Comparison of ENCODE assay signal across 17 mouse cellular contexts in the genomic region with DNA sequence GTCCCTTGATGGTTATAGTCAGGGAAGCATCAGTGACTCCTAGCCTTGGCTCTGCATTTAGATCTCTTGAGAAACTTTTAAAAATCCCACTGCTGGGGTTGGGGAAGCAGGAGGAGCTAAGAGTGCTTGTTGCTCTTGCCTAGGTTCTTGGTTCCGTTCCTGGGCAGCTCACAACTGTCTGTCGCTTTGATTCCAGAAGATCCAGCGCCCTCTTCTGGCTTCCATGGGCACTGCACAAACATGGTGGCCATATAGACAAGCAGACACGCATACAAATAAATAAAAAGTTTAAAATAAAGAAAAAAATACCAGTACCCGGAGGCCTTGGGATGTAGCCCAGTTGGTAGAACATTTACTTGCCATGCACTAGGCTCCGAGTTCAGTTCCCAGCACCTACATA. TPM values are rescaled to one million over a fixed set of nuclear protein-coding genes. Genes with fewer than 3 reads are reported as not detected.
DNase-seq lines count a peak whose midpoint lies in the region; ATAC-seq and TF ChIP-seq lines count a peak whose summit lies in the region.
"Had no signal": no experiment of that assay in that cellular context is flagged by ENCODE, and none has a peak within 500 bp of the region (broad histone marks: within the 10 kb centered on the region; RNA-seq: fewer than 3 reads in every experiment).

No protein-coding gene starts in this region.

- H3K4me2 ChIP-seq in liver, embryonic 13.5 days: no peak overlapping the region
- H3K4me2 ChIP-seq: forebrain, embryonic 13.5 days; hindbrain, embryonic 14.5 days; limb, embryonic 12.5 days; midbrain, embryonic 13.5 days had no signal

- H3K4me3 ChIP-seq in layer of hippocampus, adult 2 months: no peak overlapping the region
- no peak overlapping the region for H3K4me3 ChIP-seq in liver, embryonic 13.5 days (replicated peaks)
- H3K4me3 ChIP-seq: forebrain, embryonic 13.5 days; left cerebral cortex, adult 2 months; limb, embryonic 12.5 days; midbrain, embryonic 13.5 days had no signal

- peaks cover 56% of the 10 kb centered on the region for H3K36me3 ChIP-seq in liver, embryonic 13.5 days

- no peak overlapping the region for H3K9ac ChIP-seq in liver, embryonic 13.5 days
- H3K9ac ChIP-seq: forebrain, embryonic 13.5 days; hindbrain, embryonic 14.5 days; limb, embryonic 12.5 days; midbrain, embryonic 13.5 days had no signal

- peak; percentile 35 for TF ChIP-seq CTCF in layer of hippocampus, adult 2 months (conservative IDR thresholded peaks at IDR 0.05)

- peak; percentile 16; the same call in 1 of the 2 replicates for ATAC-seq in liver, embryonic 13.5 days (ENCODE audit: low read depth)
- no peak for ATAC-seq in megakaryocyte-erythroid progenitor cell, adult 5-6 weeks (replicated peaks; ENCODE audit: low FRiP score, low TSS enrichment, poor library complexity, severe bottlenecking)
- ATAC-seq: forebrain, embryonic 13.5 days; midbrain, embryonic 13.5 days had no signal

- no peak for DNase-seq in layer of hippocampus, adult 2 months (ENCODE audit: low spot score in 2 of 2)
- DNase-seq in layer of hippocampus, postnatal 36 days: no peak
- peak; percentile 69 for DNase-seq in 416B (ENCODE audit: low read depth)
- DNase-seq in CD4-positive helper T cell, adult 2 months (ENCODE audit: low read depth, low spot score): peak; percentile 30
- no peak for DNase-seq in liver, embryonic 13.5 days
- DNase-seq in spleen, adult 12 weeks (ENCODE audit: low spot score): no peak
- DNase-seq: adrenal gland, adult 8-10 months; cerebellum, adult 9-10 months; right cerebral cortex, postnatal 14 days; thymus, adult 2 months had no signal

- H3K4me1 ChIP-seq in liver, embryonic 13.5 days (replicated peaks): no peaks in the 10 kb centered on the region; the same call in 1 of the 2 replicates

- H3K27ac ChIP-seq in layer of hippocampus, adult 2 months: no peak overlapping the region
- no peak overlapping the region for H3K27ac ChIP-seq in liver, embryonic 13.5 days
- H3K27ac ChIP-seq: forebrain, embryonic 13.5 days; hindbrain, embryonic 14.5 days; left cerebral cortex, adult 2 months; limb, embryonic 12.5 days had no signal

- H3K9me3 ChIP-seq in liver, embryonic 13.5 days (replicated peaks): no peaks in the 10 kb centered on the region
- H3K9me3 ChIP-seq: forebrain, embryonic 13.5 days; limb, embryonic 12.5 days; midbrain, embryonic 13.5 days had no signal

- no peaks in the 10 kb centered on the region for H3K27me3 ChIP-seq in liver, embryonic 13.5 days
- H3K27me3 ChIP-seq: forebrain, embryonic 13.5 days; limb, embryonic 12.5 days; midbrain, embryonic 13.5 days had no signal

- WGBS in liver, embryonic 13.5 days (ENCODE audit: insufficient replicate concordance): 58% methylated on average over 6 of the region's 6 CpGs

RNA-seq across cellular contexts. Expression of gene Cilp, which starts 34.7 kb away (rescaled TPM):
- under 1 TPM in 1 of 2 experiments, not detected in 1; 0.26 TPM for total RNA-seq in layer of hippocampus, adult 2 months (2021)
- not detected for total RNA-seq in layer of hippocampus, postnatal 36 days (2021)
- 0.05 and 0.08 TPM in 2 replicates for polyA plus RNA-seq in liver, embryonic 13.5 days (2015; fragmentation: Nextera tagmentation; extraction: Ambion mirVana)
- total RNA-seq in megakaryocyte-erythroid progenitor cell, adult 5-6 weeks (2014; fragmentation: Nextera tagmentation): not detected in 2 replicates
- not detected in 2 replicates for total RNA-seq in megakaryocyte-erythroid progenitor cell, adult 5-6 weeks (2017)
- total RNA-seq: layer of hippocampus, adult 18-20 months had no signal

RNA-seq across cellular contexts. Expression of gene Parp16, which starts 35.1 kb away (rescaled TPM):
- 1 to 10 TPM; 5.0 to 5.1 TPM for total RNA-seq in layer of hippocampus, adult 2 months (2021)
- total RNA-seq in layer of hippocampus, postnatal 36 days (2021): 1 to 10 TPM; 4.6 to 4.9 TPM
- polyA plus RNA-seq in liver, embryonic 13.5 days (2015; fragmentation: Nextera tagmentation; extraction: Ambion mirVana): 8.2 and 9.2 TPM in 2 replicates
- total RNA-seq in megakaryocyte-erythroid progenitor cell, adult 5-6 weeks (2014; fragmentation: Nextera tagmentation): 4.9 and 8.3 TPM in 2 replicates
- total RNA-seq in megakaryocyte-erythroid progenitor cell, adult 5-6 weeks (2017): 0.30 and 6.7 TPM in 2 replicates

Comparison
In these comparisons a context has a peak if more than half of its experiments do, and no peak if none do; other contexts are left out.
1. DNase-seq: peak in 416B (single experiment) and CD4-positive helper T cell, adult 2 months (single experiment); none in layer of hippocampus, adult 2 months (0 of 2), layer of hippocampus, postnatal 36 days (0 of 2), liver, embryonic 13.5 days (single experiment) and spleen, adult 12 weeks (single experiment).